Mouse (Mus musculus) hindbrain, postnatal 0 days (tissue): ENCODE data around the gene R3hcc1l. TPM values are rescaled to one million over a fixed set of nuclear protein-coding genes. Genes with fewer than 3 reads are reported as not detected.
A peak's percentile ranks its signal among the peaks of the same experiment; 100 is the strongest.

Source experiments
- ATAC-seq: fragments of 200-750 bp; cut with Nextera tagmentation; 2 replicates; pipeline ENCODE4 v1.8.0; 2017; ENCODE audit warnings: mild to moderate bottlenecking, moderate TSS enrichment, moderate library complexity
- DNase-seq: peaks from one replicate; pipeline ENCODE4 v3.0.0-alpha.2; 2015; ENCODE audit warnings: low spot score
- H3K27ac ChIP-seq: fragments of 300-500 bp; sonication (generic); 2 replicates; pipeline ENCODE4 v1.5.1; 2014; ENCODE audit warnings: mild to moderate bottlenecking
- H3K27me3 ChIP-seq: fragments of 300-500 bp; sonication (generic); 2 replicates; pipeline ENCODE4 v1.6.1; 2014; ENCODE audit warnings: low read length, mixed read lengths; ENCODE audit not compliant: insufficient read depth
- H3K36me3 ChIP-seq: fragments of 300-500 bp; sonication (generic); 2 replicates; pipeline ENCODE4 v1.6.1; 2014; ENCODE audit warnings: low read length, mixed read lengths; ENCODE audit not compliant: insufficient read depth
- H3K4me1 ChIP-seq: fragments of 300-500 bp; sonication (generic); 2 replicates; pipeline ENCODE4 v1.6.1; 2014; ENCODE audit warnings: antibody characterized with exemption, low read length, mixed read lengths; ENCODE audit not compliant: insufficient read depth
- H3K4me2 ChIP-seq: fragments of 300-500 bp; sonication (generic); 2 replicates; pipeline ENCODE4 v1.6.1; 2014; ENCODE audit warnings: low read depth, mild to moderate bottlenecking, low read length, moderate library complexity, mixed read lengths
- H3K4me3 ChIP-seq: fragments of 300-500 bp; sonication (generic); 2 replicates; pipeline ENCODE4 v1.5.1; 2014; ENCODE audit warnings: low read length
- H3K9ac ChIP-seq: fragments of 300-500 bp; sonication (generic); replicated peaks from 2 replicates; pipeline ENCODE4 v1.6.1; 2014; ENCODE audit warnings: mild to moderate bottlenecking, low read length, moderate library complexity, mixed read lengths
- H3K9me3 ChIP-seq: fragments of 300-500 bp; sonication (generic); 2 replicates; pipeline ENCODE4 v1.6.1; 2016; ENCODE audit warnings: low read length, mixed read lengths
- CTCF ChIP-seq: IDR thresholded peaks from 2 replicates; pipeline ENCODE4 v1.5.1; 2016; ENCODE audit warnings: antibody characterized with exemption, control low read depth, low read depth
- WGBS: fragments of 180-500 bp; shearing (Covaris S2); extraction: QIAGEN DNeasy Blood & Tissue Kit; methylation state at CpG from one replicate; pipeline ENCODE4 v1.1.7; 2014; 5-methylcytosine and 5-hydroxymethylcytosine counted together
- polyA plus RNA-seq: library from polyadenylated mRNA; unstranded; fragments of >200 nt; fragmentation: Nextera tagmentation; extraction: Ambion mirVana; gene quantifications from 2 replicates; pipeline ENCODE4 v1.2.1, GENCODE M21; 2015
- total RNA-seq: library from RNA; depleted of rRNA; stranded (reverse); fragments of >200 nt; gene quantifications from 2 replicates; pipeline ENCODE4 v1.2.3, GENCODE M21; 2014

R3hcc1l gene
- total and polyA plus RNA-seq, 2 experiments from 2014 or later: 7.2 to 8.8 TPM

DNA sequence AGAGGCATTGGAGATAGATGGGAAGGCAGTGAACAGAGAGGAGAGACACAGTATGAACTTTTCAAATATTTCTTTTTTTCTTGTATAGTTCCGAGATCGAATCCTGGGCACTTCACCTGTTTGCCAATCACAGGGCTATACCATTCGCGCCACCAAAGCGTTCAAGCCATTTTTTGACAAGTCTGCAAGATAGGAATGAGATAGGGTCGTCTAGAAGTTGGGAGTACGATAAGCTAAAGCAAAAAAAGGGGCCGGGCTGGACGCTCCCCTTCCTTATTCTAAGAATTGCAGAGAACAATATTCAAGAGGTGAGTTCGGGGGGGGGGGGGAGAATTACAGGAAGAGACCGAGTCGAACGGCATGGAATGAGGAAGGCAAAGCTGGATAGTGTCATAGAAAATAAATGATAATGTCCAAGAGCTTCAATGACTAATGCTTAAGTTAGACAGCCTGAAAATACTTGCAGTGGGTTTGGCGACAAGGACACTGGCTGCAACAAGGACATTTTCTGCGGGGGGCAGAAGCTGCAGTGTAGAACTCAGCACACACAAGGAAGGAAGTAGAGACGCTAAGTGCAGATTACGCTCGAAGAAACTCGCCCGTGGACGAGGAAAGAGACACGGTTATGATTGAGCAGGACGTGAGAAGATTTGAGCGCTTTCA, 471 bp upstream of the R3hcc1l start:
- WGBS: 27% methylated on average over 24 of the region's 24 CpGs
- peaks cover 8% of the 10 kb centered on the region; the same call in 1 of the 2 replicates for H3K4me1 ChIP-seq
- no peak for TF ChIP-seq CTCF
- ATAC-seq (peak; percentile 68), DNase-seq (peak; percentile 7)
- no peaks in the 10 kb centered on the region for H3K9me3 ChIP-seq
- H3K4me3 ChIP-seq: peak overlapping the region; percentile 93
- peak overlapping the region; percentile 74 for H3K9ac ChIP-seq
- H3K36me3 ChIP-seq: no peaks in the 10 kb centered on the region
- H3K4me2 ChIP-seq: peak overlapping the region; percentile 80
- H3K27me3 ChIP-seq: no peaks in the 10 kb centered on the region
- H3K27ac ChIP-seq: peak overlapping the region; percentile 74; the same call in 1 of the 2 replicates

- no peaks in the 10 kb centered on the region for H3K27me3 ChIP-seq
- WGBS: 33% methylated on average over 9 of the region's 9 CpGs
- DNase-seq: peak; percentile 4
- no peak for TF ChIP-seq CTCF
- H3K9ac ChIP-seq: 0 out of 2 replicates have a peak overlapping the region, but pooled peaks have one; percentile 74
- peak overlapping the region; percentile 80 for H3K4me2 ChIP-seq
- peak overlapping the region; percentile 93 for H3K4me3 ChIP-seq
- no peaks in the 10 kb centered on the region for H3K9me3 ChIP-seq
- H3K36me3 ChIP-seq: no peaks in the 10 kb centered on the region
- peaks cover 8% of the 10 kb centered on the region; the same call in 1 of the 2 replicates for H3K4me1 ChIP-seq
- H3K27ac ChIP-seq: no peak overlapping the region
- ATAC-seq: no peak
These were observed 1.2 kb downstream of the R3hcc1l start for GRCm38 (mm10) chr19:42519760-42520159.

DNA sequence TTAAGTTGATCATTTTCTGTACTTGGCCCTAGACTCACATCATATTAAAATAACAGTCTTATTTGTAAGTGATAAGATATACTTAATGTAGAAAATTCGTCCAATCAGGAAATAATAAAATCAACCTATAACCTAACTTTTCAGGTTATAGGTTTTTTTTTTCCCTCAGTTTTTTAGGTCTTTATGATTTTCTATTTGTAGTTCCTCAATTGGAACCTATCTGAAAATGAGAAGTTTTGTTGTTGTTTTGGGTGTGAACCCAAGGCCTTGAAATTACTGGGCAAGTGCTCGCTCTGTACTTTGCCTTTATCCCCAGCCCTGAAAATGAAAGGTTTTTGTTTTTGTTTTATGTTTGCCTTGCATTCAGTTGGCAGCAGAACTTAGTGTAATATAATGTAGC, 6.1 kb downstream of the R3hcc1l start:
- Histone ChIP-seq H3K36me3 (no peaks in the 10 kb centered on the region), H3K4me2 (no peak overlapping the region), H3K9me3 (no peaks in the 10 kb centered on the region), H3K27ac (no peak overlapping the region), H3K27me3 (no peaks in the 10 kb centered on the region), H3K4me1 (peaks cover 3% of the 10 kb centered on the region; the same call in 1 of the 2 replicates), H3K4me3 (no peak overlapping the region), H3K9ac (no peak overlapping the region)
- DNase-seq (no peak), ATAC-seq (no peak)
- 90% methylated on average over 2 of the region's 2 CpGs for WGBS
- no peak for TF ChIP-seq CTCF

DNA sequence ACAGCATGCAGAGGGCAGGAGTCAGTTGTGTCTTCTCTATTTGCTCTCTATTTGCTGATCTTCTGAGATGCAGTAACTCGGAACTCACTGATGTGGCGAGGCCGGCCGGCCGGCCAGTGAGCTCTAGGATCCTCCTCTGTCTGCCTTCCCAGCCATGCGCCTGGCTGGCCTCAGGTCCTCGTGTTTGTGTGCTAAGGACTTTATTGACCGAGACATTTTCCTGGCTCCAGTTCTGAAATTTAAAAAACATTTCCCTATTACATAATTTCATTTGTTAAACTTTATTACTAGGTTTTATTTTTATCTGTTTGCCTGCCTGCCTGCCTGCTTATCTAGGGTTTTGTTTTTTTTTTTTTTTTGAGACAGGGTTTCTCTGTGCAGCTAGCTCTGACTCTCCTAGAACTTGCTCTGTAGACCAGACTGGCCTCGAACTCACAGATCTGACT, 11.5 kb downstream of the R3hcc1l start:
- Histone ChIP-seq H3K27me3 (no peaks in the 10 kb centered on the region), H3K4me1 (no peaks in the 10 kb centered on the region), H3K9me3 (no peaks in the 10 kb centered on the region), H3K9ac (no peak overlapping the region), H3K4me2 (no peak overlapping the region), H3K36me3 (no peaks in the 10 kb centered on the region), H3K27ac (no peak overlapping the region), H3K4me3 (no peak overlapping the region)
- DNase-seq: no peak
- ATAC-seq: no peak
- WGBS: 73% methylated on average over 9 of the region's 9 CpGs
- no peak for TF ChIP-seq CTCF

- no peaks in the 10 kb centered on the region for H3K36me3 ChIP-seq
- H3K9ac ChIP-seq: no peak overlapping the region
- no peak overlapping the region for H3K4me2 ChIP-seq
- no peak overlapping the region for H3K27ac ChIP-seq
- WGBS: 92% methylated on average over 3 of the region's 3 CpGs
- no peaks in the 10 kb centered on the region for H3K27me3 ChIP-seq
- DNase-seq: no peak
- H3K4me3 ChIP-seq: no peak overlapping the region
- H3K4me1 ChIP-seq: no peaks in the 10 kb centered on the region
- ATAC-seq: no peak
- H3K9me3 ChIP-seq: no peaks in the 10 kb centered on the region
- TF ChIP-seq CTCF: no peak
These were observed 15.9 kb downstream of the R3hcc1l start for GRCm38 (mm10) chr19:42534427-42534826.

GRCm38 (mm10) chr19:42537600-42537999, 19.0 kb downstream of the R3hcc1l start:
- no peaks in the 10 kb centered on the region for H3K9me3 ChIP-seq
- peak; percentile 46 for TF ChIP-seq CTCF
- no peak overlapping the region for H3K4me3 ChIP-seq
- 94% methylated on average over 1 of the region's 1 CpGs for WGBS
- no peaks in the 10 kb centered on the region for H3K27me3 ChIP-seq
- no peak for ATAC-seq
- H3K4me2 ChIP-seq: no peak overlapping the region
- H3K27ac ChIP-seq: no peak overlapping the region
- H3K9ac ChIP-seq: no peak overlapping the region
- H3K4me1 ChIP-seq: no peaks in the 10 kb centered on the region; the same call in 1 of the 2 replicates
- DNase-seq: no peak
- no peaks in the 10 kb centered on the region for H3K36me3 ChIP-seq

DNA sequence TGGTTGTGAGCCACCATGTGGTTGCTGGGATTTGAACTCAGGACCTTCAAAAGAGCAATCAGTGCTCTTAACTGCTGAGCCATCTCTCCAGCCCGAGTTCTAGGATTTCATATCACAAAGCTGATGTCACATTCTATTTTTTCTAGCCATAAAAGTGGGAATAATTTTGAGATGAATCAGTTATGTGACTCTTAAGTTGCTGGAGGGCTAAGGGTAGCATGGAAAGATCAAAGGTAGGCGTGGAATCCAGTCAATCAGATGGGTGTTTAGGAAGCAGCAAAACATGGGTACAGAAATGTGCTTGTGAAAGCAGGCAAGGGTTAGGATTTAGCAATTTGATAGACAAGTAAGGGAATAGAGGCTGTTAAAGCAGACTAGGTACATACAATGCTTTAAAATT, 20.4 kb downstream of the R3hcc1l start:
- WGBS: 93% methylated on average over 2 of the region's 2 CpGs
- Histone ChIP-seq H3K9me3 (no peaks in the 10 kb centered on the region), H3K9ac (no peak overlapping the region), H3K4me1 (no peaks in the 10 kb centered on the region; the same call in 1 of the 2 replicates), H3K4me2 (no peak overlapping the region), H3K27me3 (no peaks in the 10 kb centered on the region), H3K27ac (no peak overlapping the region), H3K4me3 (no peak overlapping the region), H3K36me3 (no peaks in the 10 kb centered on the region)
- DNase-seq: no peak
- no peak for ATAC-seq
- no peak for TF ChIP-seq CTCF
